Mouse (Mus musculus) liver, embryonic 15.5 days (tissue): ENCODE measurements around the gene Dnajc22. TPM values are rescaled to one million over a fixed set of nuclear protein-coding genes. Genes with fewer than 3 reads are reported as not detected.
A peak's percentile ranks its signal among the peaks of the same experiment; 100 is the strongest.

Experiments used
- ATAC-seq: fragments of 200-750 bp; cut with Nextera tagmentation; 2 replicates; pipeline ENCODE4 v1.8.0; 2017; ENCODE audit warnings: moderate number of reproducible peaks, mild to moderate bottlenecking, moderate library complexity; ENCODE audit not compliant: insufficient read depth
- H3K27ac ChIP-seq: fragments of 300-500 bp; sonication (generic); replicated peaks from 2 replicates; pipeline ENCODE4 v1.5.1; 2015; ENCODE audit warnings: mild to moderate bottlenecking, inconsistent platforms
- H3K27me3 ChIP-seq: fragments of 300-500 bp; sonication (generic); 2 replicates; pipeline ENCODE4 v1.6.1; 2015; ENCODE audit warnings: mild to moderate bottlenecking, inconsistent platforms
- H3K36me3 ChIP-seq: fragments of 300-500 bp; sonication (generic); replicated peaks from 2 replicates; pipeline ENCODE4 v1.6.1; 2015; ENCODE audit warnings: moderate library complexity, mild to moderate bottlenecking, inconsistent platforms
- H3K4me1 ChIP-seq: fragments of 300-500 bp; sonication (generic); replicated peaks from 2 replicates; pipeline ENCODE4 v1.6.1; 2015; ENCODE audit warnings: inconsistent platforms
- H3K4me2 ChIP-seq: fragments of 300-500 bp; sonication (generic); 2 replicates; pipeline ENCODE4 v1.6.1; 2015; ENCODE audit warnings: moderate library complexity, mild to moderate bottlenecking, inconsistent platforms
- H3K4me3 ChIP-seq: fragments of 300-500 bp; sonication (generic); replicated peaks from 2 replicates; pipeline ENCODE4 v1.5.1; 2015; ENCODE audit warnings: mild to moderate bottlenecking, inconsistent platforms
- H3K9ac ChIP-seq: fragments of 300-500 bp; sonication (generic); 2 replicates; pipeline ENCODE4 v1.6.1; 2015; ENCODE audit warnings: moderate library complexity, mild to moderate bottlenecking, inconsistent platforms
- H3K9me3 ChIP-seq: fragments of 300-500 bp; sonication (generic); replicated peaks from 2 replicates; pipeline ENCODE4 v1.6.1; 2016; ENCODE audit warnings: inconsistent platforms
- WGBS: fragments of 180-500 bp; shearing (Covaris S2); methylation state at CpG from one replicate; pipeline ENCODE4 v1.1.7; 2015; ENCODE audit warnings: mixed read lengths; ENCODE audit not compliant: insufficient replicate concordance; 5-methylcytosine and 5-hydroxymethylcytosine counted together
- polyA plus RNA-seq: library from polyadenylated mRNA; unstranded; fragments of >200 nt; fragmentation: Nextera tagmentation; extraction: Ambion mirVana; gene quantifications from 2 replicates; pipeline ENCODE4 v1.2.1, GENCODE M21; 2015

Gene Dnajc22
- polyA plus RNA-seq, 1 experiment from 2014 or later, result 18.1 TPM

GRCm38 (mm10) chr15:99098493-99098861 is 5.5 kb downstream of the Dnajc22 start:
- peak overlapping the region; percentile 60 for H3K4me2 ChIP-seq
- WGBS, result 3% methylated on average over 9 of the region's 9 CpGs
- H3K4me1 ChIP-seq, result peaks cover 30% of the 10 kb centered on the region
- H3K9me3 ChIP-seq, result no peaks in the 10 kb centered on the region
- peaks cover 82% of the 10 kb centered on the region for H3K27me3 ChIP-seq
- ATAC-seq, result no peak
- H3K4me3 ChIP-seq, result peak overlapping the region; percentile 33
- no peak overlapping the region for H3K9ac ChIP-seq
- H3K36me3 ChIP-seq, result no peaks in the 10 kb centered on the region
- no peak overlapping the region for H3K27ac ChIP-seq

- peak; percentile 88 for ATAC-seq
- Histone ChIP-seq H3K27me3 (peaks cover 78% of the 10 kb centered on the region), H3K27ac (peak overlapping the region; percentile 69), H3K9ac (no peak overlapping the region), H3K9me3 (no peaks in the 10 kb centered on the region), H3K4me2 (peak overlapping the region; percentile 60), H3K36me3 (no peaks in the 10 kb centered on the region), H3K4me1 (peaks cover 25% of the 10 kb centered on the region), H3K4me3 (peak overlapping the region; percentile 34)
- under 1% methylated on average over 15 of the region's 15 CpGs for WGBS
Measured at GRCm38 (mm10) chr15:99099139-99099556, 6.2 kb downstream of the Dnajc22 start.

GRCm38 (mm10) chr15:99099984-99100383 is 7.0 kb downstream of the Dnajc22 start:
- H3K36me3 ChIP-seq, result no peaks in the 10 kb centered on the region
- no peak overlapping the region for H3K9ac ChIP-seq
- peak overlapping the region; percentile 69 for H3K27ac ChIP-seq
- H3K9me3 ChIP-seq, result no peaks in the 10 kb centered on the region
- 40% methylated on average over 3 of the region's 3 CpGs for WGBS
- ATAC-seq, result no peak
- peaks cover 70% of the 10 kb centered on the region for H3K27me3 ChIP-seq
- peak overlapping the region; percentile 40 for H3K4me2 ChIP-seq
- H3K4me1 ChIP-seq, result peaks cover 25% of the 10 kb centered on the region
- H3K4me3 ChIP-seq, result peak overlapping the region; percentile 34

GRCm38 (mm10) chr15:99105238-99105637 is 12.3 kb downstream of the Dnajc22 start:
- peaks cover 18% of the 10 kb centered on the region for H3K27me3 ChIP-seq
- no peak for ATAC-seq
- H3K9me3 ChIP-seq, result no peaks in the 10 kb centered on the region
- peaks cover 4% of the 10 kb centered on the region; the same call in 1 of the 2 replicates for H3K36me3 ChIP-seq
- no peaks in the 10 kb centered on the region for H3K4me1 ChIP-seq
- H3K27ac ChIP-seq, result no peak overlapping the region
- H3K4me2 ChIP-seq, result no peak overlapping the region
- WGBS, result 37% methylated on average over 7 of the region's 7 CpGs
- H3K9ac ChIP-seq, result no peak overlapping the region
- H3K4me3 ChIP-seq, result no peak overlapping the region

GRCm38 (mm10) chr15:99107866-99108265 is 14.9 kb downstream of the Dnajc22 start:
- Histone ChIP-seq H3K4me1 (no peaks in the 10 kb centered on the region), H3K36me3 (peaks cover 4% of the 10 kb centered on the region; the same call in 1 of the 2 replicates), H3K27ac (no peak overlapping the region), H3K27me3 (0 out of 2 replicates have a peak, but pooled peaks cover 3% of the 10 kb centered on the region), H3K9me3 (no peaks in the 10 kb centered on the region), H3K4me3 (no peak overlapping the region), H3K9ac (no peak overlapping the region), H3K4me2 (no peak overlapping the region)
- no peak for ATAC-seq
- WGBS, result 57% methylated on average over 3 of the region's 3 CpGs

GRCm38 (mm10) chr15:99111139-99111538 is 18.2 kb downstream of the Dnajc22 start:
- Histone ChIP-seq H3K9ac (no peak overlapping the region), H3K4me1 (peaks cover 8% of the 10 kb centered on the region), H3K27ac (no peak overlapping the region), H3K4me2 (no peak overlapping the region), H3K27me3 (no peaks in the 10 kb centered on the region), H3K4me3 (no peak overlapping the region), H3K36me3 (peaks cover 1% of the 10 kb centered on the region; the same call in 1 of the 2 replicates), H3K9me3 (no peaks in the 10 kb centered on the region)
- ATAC-seq, result no peak
- 57% methylated on average over 3 of the region's 3 CpGs for WGBS

GRCm38 (mm10) chr15:99111809-99112208 is 18.8 kb downstream of the Dnajc22 start:
- Histone ChIP-seq H3K9me3 (no peaks in the 10 kb centered on the region), H3K9ac (no peak overlapping the region), H3K4me3 (no peak overlapping the region), H3K27ac (no peak overlapping the region), H3K27me3 (no peaks in the 10 kb centered on the region), H3K4me1 (peaks cover 8% of the 10 kb centered on the region), H3K36me3 (no peaks in the 10 kb centered on the region), H3K4me2 (no peak overlapping the region)
- 50% methylated on average over 4 of the region's 4 CpGs for WGBS
- no peak for ATAC-seq

- H3K27ac ChIP-seq, result no peak overlapping the region
- peak overlapping the region; percentile 16; the same call in 1 of the 2 replicates for H3K4me3 ChIP-seq
- H3K36me3 ChIP-seq, result no peaks in the 10 kb centered on the region
- peaks cover 8% of the 10 kb centered on the region for H3K4me1 ChIP-seq
- H3K9me3 ChIP-seq, result no peaks in the 10 kb centered on the region
- H3K9ac ChIP-seq, result no peak overlapping the region
- no peak for ATAC-seq
- no peaks in the 10 kb centered on the region for H3K27me3 ChIP-seq
- peak overlapping the region; percentile 46 for H3K4me2 ChIP-seq
- WGBS, result 59% methylated on average over 11 of the region's 11 CpGs
Measured at GRCm38 (mm10) chr15:99112843-99113395, 19.9 kb downstream of the Dnajc22 start.

- Histone ChIP-seq H3K36me3 (no peaks in the 10 kb centered on the region), H3K9ac (no peak overlapping the region), H3K4me3 (peak overlapping the region; percentile 16), H3K4me2 (peak overlapping the region; percentile 46), H3K27me3 (no peaks in the 10 kb centered on the region), H3K27ac (no peak overlapping the region), H3K9me3 (no peaks in the 10 kb centered on the region), H3K4me1 (peaks cover 8% of the 10 kb centered on the region)
- 3% methylated on average over 9 of the region's 9 CpGs for WGBS
- ATAC-seq, result 0 out of 2 replicates have a peak, but pooled peaks have one; percentile 47
Measured at GRCm38 (mm10) chr15:99113396-99113975, 20.5 kb downstream of the Dnajc22 start.

- Histone ChIP-seq H3K27ac (no peak overlapping the region), H3K27me3 (no peaks in the 10 kb centered on the region), H3K4me1 (peaks cover 8% of the 10 kb centered on the region), H3K4me2 (no peak overlapping the region), H3K4me3 (no peak overlapping the region), H3K9ac (no peak overlapping the region), H3K9me3 (no peaks in the 10 kb centered on the region), H3K36me3 (no peaks in the 10 kb centered on the region)
- WGBS, result 45% methylated on average over 14 of the region's 14 CpGs
- ATAC-seq, result no peak
Measured at GRCm38 (mm10) chr15:99114312-99115064, 21.5 kb downstream of the Dnajc22 start.

GRCm38 (mm10) chr15:99115065-99115423 is 22.1 kb downstream of the Dnajc22 start:
- Histone ChIP-seq H3K9ac (no peak overlapping the region), H3K4me1 (peaks cover 8% of the 10 kb centered on the region), H3K9me3 (no peaks in the 10 kb centered on the region), H3K4me2 (no peak overlapping the region), H3K36me3 (no peaks in the 10 kb centered on the region), H3K27me3 (no peaks in the 10 kb centered on the region), H3K27ac (no peak overlapping the region), H3K4me3 (no peak overlapping the region)
- ATAC-seq, result no peak
- WGBS, result 49% methylated on average over 7 of the region's 7 CpGs
